Mouse (Mus musculus) heart, embryonic 13.5 days (tissue): ENCODE measurements around the gene Tln2. TPM values are rescaled to one million over a fixed set of nuclear protein-coding genes. Genes with fewer than 3 reads are reported as not detected.

Experiments
- ATAC-seq: fragments of 200-750 bp; cut with Nextera tagmentation; 2 replicates; pipeline ENCODE4 v1.8.0; 2017; ENCODE audit warnings: moderate TSS enrichment; ENCODE audit not compliant: insufficient number of reproducible peaks, low FRiP score, low TSS enrichment; ENCODE audit errors: extremely low read depth
- H3K27ac ChIP-seq: fragments of 300-500 bp; sonication (generic); replicated peaks from 2 replicates; pipeline ENCODE4 v1.5.1; 2015; ENCODE audit warnings: moderate library complexity, mild to moderate bottlenecking, inconsistent platforms
- H3K27me3 ChIP-seq: fragments of 300-500 bp; sonication (generic); replicated peaks from 2 replicates; pipeline ENCODE4 v1.6.1; 2015; ENCODE audit warnings: mild to moderate bottlenecking, inconsistent platforms
- H3K36me3 ChIP-seq: fragments of 300-500 bp; sonication (generic); 2 replicates; pipeline ENCODE4 v1.6.1; 2015; ENCODE audit warnings: mild to moderate bottlenecking, inconsistent platforms
- H3K4me1 ChIP-seq: fragments of 300-500 bp; sonication (generic); 2 replicates; pipeline ENCODE4 v1.6.1; 2015; ENCODE audit warnings: inconsistent platforms
- H3K4me2 ChIP-seq: fragments of 300-500 bp; sonication (generic); 2 replicates; pipeline ENCODE4 v1.6.1; 2015; ENCODE audit warnings: inconsistent platforms, mild to moderate bottlenecking, moderate library complexity
- H3K4me3 ChIP-seq: fragments of 300-500 bp; sonication (generic); 2 replicates; pipeline ENCODE4 v1.5.1; 2015; ENCODE audit warnings: moderate library complexity, mild to moderate bottlenecking, inconsistent platforms
- H3K9ac ChIP-seq: fragments of 300-500 bp; sonication (generic); 2 replicates; pipeline ENCODE4 v1.6.1; 2015; ENCODE audit warnings: inconsistent platforms, mild to moderate bottlenecking, moderate library complexity
- H3K9me3 ChIP-seq: fragments of 300-500 bp; sonication (generic); 2 replicates; pipeline ENCODE4 v1.6.1; 2016; ENCODE audit warnings: inconsistent platforms
- WGBS: fragments of 180-500 bp; shearing (Covaris S2); methylation state at CpG from one replicate; pipeline ENCODE4 v1.1.7; 2015; ENCODE audit warnings: mixed read lengths; 5-methylcytosine and 5-hydroxymethylcytosine counted together
- polyA plus RNA-seq: library from polyadenylated mRNA; unstranded; fragments of >200 nt; fragmentation: Nextera tagmentation; extraction: Ambion mirVana; gene quantifications from 2 replicates; pipeline ENCODE4 v1.2.1, GENCODE M21; 2015

The Tln2 gene
- polyA plus RNA-seq, 1 experiment from 2014 or later: 55.3 TPM

GRCm38 (mm10) chr9:67196609-67197008 is 362.9 kb downstream of the Tln2 start:
- no peak for ATAC-seq
- Histone ChIP-seq H3K27ac (no peak overlapping the region), H3K27me3 (no peaks in the 10 kb centered on the region), H3K4me3 (no peak overlapping the region), H3K9me3 (no peaks in the 10 kb centered on the region), H3K9ac (no peak overlapping the region), H3K4me2 (no peak overlapping the region), H3K36me3 (no peaks in the 10 kb centered on the region), H3K4me1 (peaks cover 10% of the 10 kb centered on the region)
- WGBS: 94% methylated on average over 8 of the region's 8 CpGs

GRCm38 (mm10) chr9:67195306-67195705 is 364.2 kb downstream of the Tln2 start:
- WGBS: 83% methylated on average over 7 of the region's 7 CpGs

GRCm38 (mm10) chr9:67191488-67192331 is 367.8 kb downstream of the Tln2 start:
- 28% methylated on average over 10 of the region's 10 CpGs for WGBS
- ATAC-seq: no peak; the same call in 1 of the 2 replicates

More at GRCm38 (mm10) chr9:67195306-67195705, 364.2 kb downstream of the Tln2 start:
- no peak overlapping the region for H3K4me3 ChIP-seq
- H3K27me3 ChIP-seq: no peaks in the 10 kb centered on the region
- H3K4me2 ChIP-seq: no peak overlapping the region
- H3K36me3 ChIP-seq: no peaks in the 10 kb centered on the region
- H3K9me3 ChIP-seq: no peaks in the 10 kb centered on the region
- no peak for ATAC-seq
- no peak overlapping the region for H3K9ac ChIP-seq
- H3K4me1 ChIP-seq: peaks cover 15% of the 10 kb centered on the region
- no peak overlapping the region for H3K27ac ChIP-seq

GRCm38 (mm10) chr9:67187686-67188085 is 371.8 kb downstream of the Tln2 start:
- no peaks in the 10 kb centered on the region for H3K27me3 ChIP-seq
- H3K27ac ChIP-seq: no peak overlapping the region
- no peak overlapping the region for H3K4me3 ChIP-seq
- WGBS: 72% methylated on average over 5 of the region's 5 CpGs
- H3K9ac ChIP-seq: no peak overlapping the region
- H3K4me2 ChIP-seq: no peak overlapping the region
- no peak for ATAC-seq
- H3K9me3 ChIP-seq: 0 out of 2 replicates have a peak, but pooled peaks cover 4% of the 10 kb centered on the region
- H3K36me3 ChIP-seq: no peaks in the 10 kb centered on the region
- peaks cover 15% of the 10 kb centered on the region for H3K4me1 ChIP-seq

More at GRCm38 (mm10) chr9:67191488-67192331, 367.8 kb downstream of the Tln2 start:
- Histone ChIP-seq H3K4me1 (peaks cover 15% of the 10 kb centered on the region), H3K27ac (peak overlapping the region; percentile 93), H3K36me3 (no peaks in the 10 kb centered on the region), H3K4me2 (peak overlapping the region; percentile 56), H3K27me3 (no peaks in the 10 kb centered on the region), H3K4me3 (peak overlapping the region; percentile 11; the same call in 1 of the 2 replicates), H3K9me3 (0 out of 2 replicates have a peak, but pooled peaks cover 4% of the 10 kb centered on the region), H3K9ac (peak overlapping the region; percentile 66)

GRCm38 (mm10) chr9:67187182-67187581 is 372.3 kb downstream of the Tln2 start:
- Histone ChIP-seq H3K27me3 (no peaks in the 10 kb centered on the region), H3K9me3 (0 out of 2 replicates have a peak, but pooled peaks cover 4% of the 10 kb centered on the region), H3K36me3 (no peaks in the 10 kb centered on the region), H3K27ac (no peak overlapping the region), H3K4me2 (no peak overlapping the region), H3K4me1 (peaks cover 16% of the 10 kb centered on the region), H3K9ac (no peak overlapping the region), H3K4me3 (no peak overlapping the region)
- WGBS: 64% methylated on average over 4 of the region's 4 CpGs
- no peak for ATAC-seq

- no peak overlapping the region for H3K9ac ChIP-seq
- no peak overlapping the region for H3K4me3 ChIP-seq
- no peak overlapping the region for H3K27ac ChIP-seq
- H3K4me1 ChIP-seq: peaks cover 14% of the 10 kb centered on the region
- no peak for ATAC-seq
- H3K9me3 ChIP-seq: 0 out of 2 replicates have a peak, but pooled peaks cover 4% of the 10 kb centered on the region
- H3K4me2 ChIP-seq: no peak overlapping the region
- WGBS: 77% methylated on average over 2 of the region's 2 CpGs
- H3K36me3 ChIP-seq: no peaks in the 10 kb centered on the region
- no peaks in the 10 kb centered on the region for H3K27me3 ChIP-seq
These were observed 374.9 kb downstream of the Tln2 start for GRCm38 (mm10) chr9:67184556-67184955.

- Histone ChIP-seq H3K36me3 (no peaks in the 10 kb centered on the region), H3K9ac (no peak overlapping the region), H3K4me1 (peaks cover 22% of the 10 kb centered on the region), H3K4me2 (no peak overlapping the region), H3K9me3 (0 out of 2 replicates have a peak, but pooled peaks cover 4% of the 10 kb centered on the region), H3K27me3 (no peaks in the 10 kb centered on the region), H3K27ac (no peak overlapping the region), H3K4me3 (no peak overlapping the region)
- ATAC-seq: no peak
- WGBS: 74% methylated on average over 2 of the region's 2 CpGs
These were observed 376.0 kb downstream of the Tln2 start for GRCm38 (mm10) chr9:67183520-67183919.

- Histone ChIP-seq H3K9me3 (no peaks in the 10 kb centered on the region), H3K4me1 (peaks cover 33% of the 10 kb centered on the region), H3K36me3 (no peaks in the 10 kb centered on the region), H3K9ac (peak overlapping the region; percentile 3; the same call in 1 of the 2 replicates), H3K27me3 (no peaks in the 10 kb centered on the region), H3K4me2 (no peak overlapping the region), H3K27ac (peak overlapping the region; percentile 64), H3K4me3 (no peak overlapping the region)
- 32% methylated on average over 6 of the region's 6 CpGs for WGBS
- no peak for ATAC-seq
These were observed 377.5 kb downstream of the Tln2 start for GRCm38 (mm10) chr9:67182006-67182405.

GRCm38 (mm10) chr9:67178709-67179108 is 380.8 kb downstream of the Tln2 start:
- 80% methylated on average over 1 of the region's 1 CpGs for WGBS
- Histone ChIP-seq H3K4me1 (peaks cover 33% of the 10 kb centered on the region), H3K4me2 (no peak overlapping the region), H3K36me3 (no peaks in the 10 kb centered on the region), H3K27me3 (no peaks in the 10 kb centered on the region), H3K9ac (no peak overlapping the region), H3K27ac (peak overlapping the region; percentile 54), H3K9me3 (peaks cover 3% of the 10 kb centered on the region; the same call in 1 of the 2 replicates), H3K4me3 (no peak overlapping the region)
- no peak for ATAC-seq

GRCm38 (mm10) chr9:67178203-67178602 is 381.3 kb downstream of the Tln2 start:
- peak overlapping the region; percentile 54 for H3K27ac ChIP-seq
- no peak overlapping the region for H3K4me3 ChIP-seq
- no peak for ATAC-seq
- no peak overlapping the region for H3K9ac ChIP-seq
- 43% methylated on average over 5 of the region's 5 CpGs for WGBS
- no peaks in the 10 kb centered on the region for H3K36me3 ChIP-seq
- H3K9me3 ChIP-seq: peaks cover 4% of the 10 kb centered on the region; the same call in 1 of the 2 replicates
- no peaks in the 10 kb centered on the region for H3K27me3 ChIP-seq
- H3K4me1 ChIP-seq: peaks cover 33% of the 10 kb centered on the region
- no peak overlapping the region for H3K4me2 ChIP-seq

- no peak overlapping the region for H3K27ac ChIP-seq
- ATAC-seq: no peak; the same call in 1 of the 2 replicates
- 76% methylated on average over 8 of the region's 8 CpGs for WGBS
These were observed 383.4 kb downstream of the Tln2 start for GRCm38 (mm10) chr9:67176073-67176472.

More at GRCm38 (mm10) chr9:67176073-67176472, 383.4 kb downstream of the Tln2 start:
- Histone ChIP-seq H3K4me1 (peaks cover 22% of the 10 kb centered on the region), H3K9me3 (peaks cover 11% of the 10 kb centered on the region; the same call in 1 of the 2 replicates), H3K36me3 (no peaks in the 10 kb centered on the region), H3K4me3 (no peak overlapping the region), H3K9ac (no peak overlapping the region), H3K4me2 (no peak overlapping the region), H3K27me3 (no peaks in the 10 kb centered on the region)
